Mouse (Mus musculus): ENCODE data around the gene Nsa2.

GRCm38 (mm10) chr13:97088183-97088582 lies 49.6 kb downstream of the Nsa2 start:
- TF ChIP-seq MAFK (IDR thresholded peaks at IDR 0.05; ENCODE audit: insufficient replicate concordance, low read length): no peak
- no peak for TF ChIP-seq POLR2A (IDR thresholded peaks at IDR 0.05; ENCODE audit: low read depth, low read length)
- no peak for TF ChIP-seq CTCF (conservative IDR thresholded peaks at IDR 0.05 in 1 of 2, IDR thresholded peaks at IDR 0.05 in 1 of 2; ENCODE audit: low read depth in 2 of 2, low read length in 2 of 2)
- TF ChIP-seq RCOR1 (conservative IDR thresholded peaks at IDR 0.05; ENCODE audit: low read depth, low read length): no peak
- no peak for TF ChIP-seq SMC3 (IDR thresholded peaks at IDR 0.05; ENCODE audit: low read depth, low read length)
- TF ChIP-seq EP300 (IDR thresholded peaks at IDR 0.05; ENCODE audit: low read length): no peak
- no peak for TF ChIP-seq ZC3H11A (IDR thresholded peaks at IDR 0.05; ENCODE audit: low read depth, low read length)
- TF ChIP-seq ZKSCAN1 (IDR thresholded peaks at IDR 0.05; ENCODE audit: borderline replicate concordance, low read depth, low read length): no peak

Data from CH12.LX (cell line).